Mouse (Mus musculus): ENCODE measurements around the gene Klhl26.

DNA sequence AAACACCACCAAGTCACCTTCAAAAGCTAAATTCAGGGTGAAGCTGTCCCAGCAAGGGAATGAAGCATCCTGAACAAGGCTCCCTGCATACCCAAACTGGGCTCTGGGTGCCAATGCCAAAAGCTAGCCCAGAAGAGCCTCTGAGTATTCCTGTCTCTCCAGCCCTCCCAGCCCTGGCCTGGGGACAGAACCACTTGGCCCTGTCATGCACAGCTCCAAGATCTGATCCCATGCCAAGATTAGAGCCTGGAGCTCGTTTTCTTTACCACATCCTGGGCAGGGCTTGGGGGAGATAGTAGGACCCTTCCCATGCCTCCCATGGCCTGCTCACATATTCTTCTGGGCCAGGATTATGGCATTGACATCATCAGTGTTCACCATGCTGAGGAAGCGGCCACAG lies 42.8 kb upstream of the Klhl26 start:
- no peak for TF ChIP-seq POLR2A (IDR thresholded peaks at IDR 0.05; ENCODE audit: borderline replicate concordance, low read depth, low read length)
- TF ChIP-seq CTCF (IDR thresholded peaks at IDR 0.05; ENCODE audit: low read depth, low read length) = no peak

Data from bone marrow macrophage, adult 2 months (primary cell).